Mouse (Mus musculus): ENCODE measurements around the gene Ddah1. TPM values are rescaled to one million over a fixed set of nuclear protein-coding genes. Genes with fewer than 3 reads are reported as not detected.
"Not testable (repeated sequence)": the region's sequence is repeated elsewhere in the genome, so short reads cannot be mapped to it uniquely, and the experiment has no call there.

The Ddah1 gene
- total RNA-seq, 1 experiment = 15.5 TPM

DNA sequence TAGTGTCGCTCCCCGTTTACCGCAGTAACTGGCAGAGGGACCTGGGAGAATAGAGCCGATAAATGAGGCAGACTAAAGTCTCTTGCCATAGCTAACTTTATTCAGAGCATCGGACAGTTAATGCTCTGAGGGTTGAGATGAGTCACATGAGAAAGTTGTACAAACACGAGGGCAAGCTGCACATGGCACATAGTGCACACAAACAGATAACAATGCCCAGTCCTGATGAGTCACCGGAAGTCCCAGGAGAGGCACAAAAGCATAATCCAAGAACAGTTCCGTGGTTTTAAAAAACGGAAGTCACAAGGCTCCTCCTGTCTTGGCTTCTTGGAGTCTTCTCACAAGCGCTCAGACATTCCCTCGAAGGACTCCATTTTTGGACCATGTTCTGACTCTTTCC lies 117.6 kb downstream of the Ddah1 start:
- Histone ChIP-seq H3K9me3 (ENCODE audit: control insufficient read depth, insufficient read depth, low read depth, low read length) (no peaks in the 10 kb centered on the region), H3K36me3 (ENCODE audit: control insufficient read depth, insufficient read depth, low read length, poor library complexity, severe bottlenecking) (no peaks in the 10 kb centered on the region), H3K27ac (ENCODE audit: insufficient read depth, low read depth, low read length, poor library complexity, severe bottlenecking) (no peak overlapping the region), H3K4me3 (ENCODE audit: insufficient read depth in 1 of 2, low read depth in 1 of 2, low read length in 2 of 2, poor library complexity in 1 of 2, severe bottlenecking in 1 of 2) (no peak overlapping the region), H3K4me1 (ENCODE audit: control insufficient read depth in 2 of 2, insufficient read depth in 2 of 2, low read length in 2 of 2, poor library complexity in 1 of 2) (no peaks in the 10 kb centered on the region; a peak in 2 of 4 replicates), H3K9ac (ENCODE audit: insufficient read depth, low read depth, low read length, poor library complexity, severe bottlenecking) (no peak overlapping the region)
- no peak for DNase-seq (ENCODE audit: low read depth, low spot score)
- in situ Hi-C loops (cut with MboI; ENCODE audit: low sequenced_read_pairs in 2 of 2, unreplicated experiment in 2 of 2) = no loop called here
- TF ChIP-seq HCFC1 (IDR thresholded peaks at IDR 0.05; ENCODE audit: borderline replicate concordance, insufficient read depth, low read length) = no peak
- TF ChIP-seq ZNF384 (IDR thresholded peaks at IDR 0.05; ENCODE audit: low read depth, low read length) = no peak
- no peak for TF ChIP-seq ZC3H11A (IDR thresholded peaks at IDR 0.05; ENCODE audit: borderline replicate concordance, low read depth, low read length)
- TF ChIP-seq CHD2 (IDR thresholded peaks at IDR 0.05; ENCODE audit: low read depth, low read length) = no peak
- no peak for TF ChIP-seq MAFK (IDR thresholded peaks at IDR 0.05; ENCODE audit: insufficient read depth, low read depth, low read length)

DNA sequence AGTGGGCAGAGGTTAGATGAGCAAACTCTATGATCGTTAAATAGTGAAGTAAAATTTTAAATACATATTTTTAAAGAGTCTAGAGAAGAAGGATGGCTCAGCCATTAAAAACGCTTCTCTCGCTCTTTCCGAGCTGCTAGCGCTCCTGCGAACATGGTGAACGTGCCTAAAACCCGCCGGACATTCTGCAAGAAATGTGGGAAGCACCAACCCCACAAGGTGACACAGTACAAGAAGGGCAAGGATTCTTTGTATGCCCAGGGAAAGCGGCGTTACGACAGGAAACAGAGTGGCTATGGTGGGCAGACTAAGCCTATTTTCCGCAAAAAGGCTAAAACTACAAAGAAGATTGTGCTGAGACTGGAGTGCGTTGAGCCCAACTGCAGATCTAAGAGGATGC lies 120.4 kb downstream of the Ddah1 start:
- H3K36me3 ChIP-seq (ENCODE audit: control insufficient read depth, insufficient read depth, low read length, poor library complexity, severe bottlenecking); H3K4me3 ChIP-seq (ENCODE audit: insufficient read depth in 1 of 2, low read depth in 1 of 2, low read length in 2 of 2, poor library complexity in 1 of 2, severe bottlenecking in 1 of 2); H3K9me3 ChIP-seq (ENCODE audit: control insufficient read depth, insufficient read depth, low read depth, low read length); DNase-seq (ENCODE audit: low read depth, low spot score); H3K9ac ChIP-seq (ENCODE audit: insufficient read depth, low read depth, low read length, poor library complexity, severe bottlenecking); H3K27ac ChIP-seq (ENCODE audit: insufficient read depth, low read depth, low read length, poor library complexity, severe bottlenecking); H3K4me1 ChIP-seq (ENCODE audit: control insufficient read depth in 2 of 2, insufficient read depth in 2 of 2, low read length in 2 of 2, poor library complexity in 1 of 2); in situ Hi-C loops (cut with MboI; ENCODE audit: low sequenced_read_pairs in 2 of 2, unreplicated experiment in 2 of 2): not testable (repeated sequence)

DNA sequence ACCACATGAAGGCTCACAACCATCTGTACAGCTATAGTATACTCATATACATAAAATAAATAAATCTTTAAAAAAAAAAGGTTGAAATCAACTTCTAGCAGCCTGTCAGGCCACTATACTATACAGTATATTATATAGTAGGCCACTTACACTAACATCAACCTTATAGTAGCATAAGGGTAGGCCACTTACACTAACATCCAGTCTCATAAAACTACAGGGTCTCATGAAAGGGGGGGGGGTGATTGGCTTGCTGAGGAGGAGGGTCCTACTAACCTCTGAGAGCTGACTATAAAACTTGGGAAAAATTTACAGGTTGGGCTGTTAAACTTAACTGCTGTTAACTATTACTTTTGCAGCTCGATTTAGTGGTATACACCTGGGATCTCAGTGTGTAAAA lies 121.9 kb downstream of the Ddah1 start:
- H3K4me3 ChIP-seq (ENCODE audit: insufficient read depth in 1 of 2, low read depth in 1 of 2, low read length in 2 of 2, poor library complexity in 1 of 2, severe bottlenecking in 1 of 2) = no peak overlapping the region
- H3K9me3 ChIP-seq (ENCODE audit: control insufficient read depth, insufficient read depth, low read depth, low read length) = no peaks in the 10 kb centered on the region
- in situ Hi-C loops (cut with MboI; ENCODE audit: low sequenced_read_pairs in 2 of 2, unreplicated experiment in 2 of 2) = no loop called here
- no peaks in the 10 kb centered on the region for H3K4me1 ChIP-seq (ENCODE audit: control insufficient read depth in 2 of 2, insufficient read depth in 2 of 2, low read length in 2 of 2, poor library complexity in 1 of 2)
- no peak overlapping the region for H3K27ac ChIP-seq (ENCODE audit: insufficient read depth, low read depth, low read length, poor library complexity, severe bottlenecking)
- H3K9ac ChIP-seq (ENCODE audit: insufficient read depth, low read depth, low read length, poor library complexity, severe bottlenecking) = no peak overlapping the region
- no peak for DNase-seq (ENCODE audit: low read depth, low spot score)
- H3K36me3 ChIP-seq (ENCODE audit: control insufficient read depth, insufficient read depth, low read length, poor library complexity, severe bottlenecking) = no peaks in the 10 kb centered on the region
- no peak for TF ChIP-seq CHD2 (IDR thresholded peaks at IDR 0.05; ENCODE audit: low read depth, low read length)
- TF ChIP-seq HCFC1 (IDR thresholded peaks at IDR 0.05; ENCODE audit: borderline replicate concordance, insufficient read depth, low read length) = no peak
- TF ChIP-seq ZNF384 (IDR thresholded peaks at IDR 0.05; ENCODE audit: low read depth, low read length) = no peak
- no peak for TF ChIP-seq ZC3H11A (IDR thresholded peaks at IDR 0.05; ENCODE audit: borderline replicate concordance, low read depth, low read length)
- TF ChIP-seq MAFK (IDR thresholded peaks at IDR 0.05; ENCODE audit: insufficient read depth, low read depth, low read length) = no peak

DNA sequence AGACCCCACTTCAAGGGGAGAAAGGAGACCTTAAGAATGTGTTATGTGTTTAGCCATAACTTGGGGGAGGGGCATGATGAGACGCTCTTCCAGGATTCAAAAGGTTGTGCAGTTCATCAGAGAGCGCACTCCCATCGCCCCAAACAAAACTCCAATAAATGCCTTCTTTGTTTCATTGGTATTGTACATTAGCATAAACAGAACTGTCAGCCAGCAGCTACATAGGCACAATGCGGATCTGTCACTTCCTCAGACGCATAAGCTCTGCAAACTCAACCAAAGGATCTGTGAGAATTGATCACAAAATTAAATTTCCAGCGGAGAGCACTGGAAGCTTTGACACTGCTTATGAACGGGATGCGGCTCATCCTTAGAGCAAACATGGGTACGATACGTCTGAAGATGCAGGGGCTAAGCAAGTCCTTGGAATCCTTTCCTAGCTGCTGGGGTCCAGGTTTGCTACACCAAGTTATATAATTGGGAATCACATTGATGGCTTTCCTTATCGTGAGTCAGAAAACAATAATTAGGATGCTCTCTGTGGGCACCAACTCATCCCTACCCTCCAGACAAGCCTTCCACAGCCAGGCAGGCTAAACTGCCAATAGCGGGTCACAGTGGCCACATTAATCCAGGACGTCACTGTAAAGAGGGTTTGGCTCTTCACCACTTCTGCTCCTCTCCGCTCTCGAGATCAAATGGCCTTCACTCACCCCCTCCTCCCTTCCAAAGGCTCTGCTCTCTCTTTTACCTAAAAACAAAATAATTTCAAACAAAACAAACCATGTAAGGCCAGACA lies 123.8 kb downstream of the Ddah1 start:
- in situ Hi-C loops (cut with MboI; ENCODE audit: low sequenced_read_pairs in 2 of 2, unreplicated experiment in 2 of 2) = no loop called here
- TF ChIP-seq CHD2 (IDR thresholded peaks at IDR 0.05; ENCODE audit: low read depth, low read length) (no peak), ZNF384 (IDR thresholded peaks at IDR 0.05; ENCODE audit: low read depth, low read length) (no peak), MAFK (IDR thresholded peaks at IDR 0.05; ENCODE audit: insufficient read depth, low read depth, low read length) (no peak), ZC3H11A (IDR thresholded peaks at IDR 0.05; ENCODE audit: borderline replicate concordance, low read depth, low read length) (no peak), HCFC1 (IDR thresholded peaks at IDR 0.05; ENCODE audit: borderline replicate concordance, insufficient read depth, low read length) (no peak)
- H3K4me3 ChIP-seq (ENCODE audit: insufficient read depth in 1 of 2, low read depth in 1 of 2, low read length in 2 of 2, poor library complexity in 1 of 2, severe bottlenecking in 1 of 2) = no peak overlapping the region
- no peak overlapping the region for H3K27ac ChIP-seq (ENCODE audit: insufficient read depth, low read depth, low read length, poor library complexity, severe bottlenecking)
- H3K9ac ChIP-seq (ENCODE audit: insufficient read depth, low read depth, low read length, poor library complexity, severe bottlenecking) = no peak overlapping the region
- DNase-seq (ENCODE audit: low read depth, low spot score) = no peak
- no peaks in the 10 kb centered on the region for H3K9me3 ChIP-seq (ENCODE audit: control insufficient read depth, insufficient read depth, low read depth, low read length)
- H3K36me3 ChIP-seq (ENCODE audit: control insufficient read depth, insufficient read depth, low read length, poor library complexity, severe bottlenecking) = no peaks in the 10 kb centered on the region
- H3K4me1 ChIP-seq (ENCODE audit: control insufficient read depth in 2 of 2, insufficient read depth in 2 of 2, low read length in 2 of 2, poor library complexity in 1 of 2) = no peaks in the 10 kb centered on the region

GRCm38 (mm10) chr3:145883233-145883632 lies 124.8 kb downstream of the Ddah1 start:
- DNase-seq (ENCODE audit: low read depth, low spot score) = no peak
- Histone ChIP-seq H3K36me3 (ENCODE audit: control insufficient read depth, insufficient read depth, low read length, poor library complexity, severe bottlenecking) (no peaks in the 10 kb centered on the region), H3K9me3 (ENCODE audit: control insufficient read depth, insufficient read depth, low read depth, low read length) (no peaks in the 10 kb centered on the region), H3K27ac (ENCODE audit: insufficient read depth, low read depth, low read length, poor library complexity, severe bottlenecking) (no peak overlapping the region), H3K4me1 (ENCODE audit: control insufficient read depth in 2 of 2, insufficient read depth in 2 of 2, low read length in 2 of 2, poor library complexity in 1 of 2) (no peaks in the 10 kb centered on the region), H3K4me3 (ENCODE audit: insufficient read depth in 1 of 2, low read depth in 1 of 2, low read length in 2 of 2, poor library complexity in 1 of 2, severe bottlenecking in 1 of 2) (no peak overlapping the region), H3K9ac (ENCODE audit: insufficient read depth, low read depth, low read length, poor library complexity, severe bottlenecking) (no peak overlapping the region)
- TF ChIP-seq HCFC1 (IDR thresholded peaks at IDR 0.05; ENCODE audit: borderline replicate concordance, insufficient read depth, low read length) (no peak), CHD2 (IDR thresholded peaks at IDR 0.05; ENCODE audit: low read depth, low read length) (no peak), ZC3H11A (IDR thresholded peaks at IDR 0.05; ENCODE audit: borderline replicate concordance, low read depth, low read length) (no peak), MAFK (IDR thresholded peaks at IDR 0.05; ENCODE audit: insufficient read depth, low read depth, low read length) (no peak), ZNF384 (IDR thresholded peaks at IDR 0.05; ENCODE audit: low read depth, low read length) (no peak)
- in situ Hi-C loops (cut with MboI; ENCODE audit: low sequenced_read_pairs in 2 of 2, unreplicated experiment in 2 of 2) = no loop called here

Measured in ES-E14 (cell line).